Mouse (Mus musculus) urinary bladder, postnatal 36 days (tissue): ENCODE results near the gene Rap1gap.

Source experiments
- DNase-seq, 2 experiments: peaks; one replicate each; pipeline ENCODE4 v3.0.0; 2022; ENCODE audit warnings: low spot score in 2 of 2, mixed read lengths in 1 of 2

The Rap1gap gene

GRCm38 (mm10) chr4:137661547-137661946, 3.0 kb upstream of the Rap1gap start:
- DNase-seq: no peak

DNA sequence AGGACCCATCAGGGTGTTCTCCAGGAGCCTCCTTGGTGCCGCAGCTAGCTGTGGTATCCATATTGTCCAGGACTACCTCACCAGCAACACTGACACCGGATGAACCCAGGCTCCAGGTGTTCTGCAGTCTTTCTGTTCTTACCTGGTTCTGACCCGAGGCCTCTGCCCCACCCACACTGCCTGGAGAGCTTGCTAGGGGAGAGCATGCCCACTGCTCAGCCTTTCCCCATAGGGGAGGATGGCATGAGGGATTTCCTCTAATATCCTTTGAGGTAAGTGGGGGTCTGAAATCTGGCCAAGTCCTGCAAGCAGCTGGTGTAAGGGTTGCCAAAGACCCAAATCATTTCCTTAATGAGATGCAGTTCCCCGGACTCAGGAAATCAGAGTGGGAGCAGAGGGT, 1.0 kb upstream of the Rap1gap start:
- DNase-seq: no peak

GRCm38 (mm10) chr4:137664980-137665675, 602 bp downstream of the Rap1gap start:
- no peak for DNase-seq

DNA sequence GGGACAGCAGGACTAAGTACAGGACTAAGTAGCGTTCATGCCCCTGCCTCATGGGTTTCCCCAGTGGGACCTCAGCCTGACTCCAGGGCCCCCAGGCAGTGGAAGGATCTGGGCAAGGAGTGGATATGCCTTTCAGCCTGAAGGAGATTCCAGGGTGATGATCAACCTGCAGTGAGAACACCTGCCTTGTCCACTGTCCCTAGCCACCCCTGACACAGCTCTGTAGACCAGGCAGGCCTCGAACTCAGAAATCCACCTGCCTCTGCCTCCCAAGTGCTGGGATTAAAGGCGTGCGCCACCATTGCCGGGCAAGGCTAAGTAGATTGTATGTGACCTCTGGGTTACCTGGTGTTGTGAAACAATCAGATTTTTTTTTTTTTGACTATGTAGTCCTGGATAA, 1.3 kb downstream of the Rap1gap start:
- DNase-seq: no peak

GRCm38 (mm10) chr4:137666283-137666957, 1.9 kb downstream of the Rap1gap start:
- DNase-seq: no peak

DNA sequence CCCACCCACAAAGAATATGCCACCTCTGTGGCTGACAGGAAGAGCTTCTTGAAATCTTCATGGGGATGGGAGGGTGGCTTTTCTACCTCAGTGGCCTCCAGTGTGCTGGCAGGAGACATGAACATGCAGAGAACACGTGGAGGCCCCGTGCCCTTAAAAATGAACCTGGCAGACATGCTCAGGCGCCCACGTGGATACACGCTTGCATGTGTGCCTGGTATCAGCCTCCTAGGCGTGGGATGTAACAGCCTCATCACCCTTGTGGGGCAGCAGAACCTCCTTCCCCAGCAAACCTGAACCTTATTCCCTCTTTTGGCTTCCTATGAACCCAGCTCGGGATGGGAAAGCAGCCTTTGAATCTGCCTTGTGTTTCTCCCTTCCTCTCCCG, 2.4 kb downstream of the Rap1gap start:
- DNase-seq: no peak

GRCm38 (mm10) chr4:137667747-137668146, 3.2 kb downstream of the Rap1gap start:
- no peak for DNase-seq

DNA sequence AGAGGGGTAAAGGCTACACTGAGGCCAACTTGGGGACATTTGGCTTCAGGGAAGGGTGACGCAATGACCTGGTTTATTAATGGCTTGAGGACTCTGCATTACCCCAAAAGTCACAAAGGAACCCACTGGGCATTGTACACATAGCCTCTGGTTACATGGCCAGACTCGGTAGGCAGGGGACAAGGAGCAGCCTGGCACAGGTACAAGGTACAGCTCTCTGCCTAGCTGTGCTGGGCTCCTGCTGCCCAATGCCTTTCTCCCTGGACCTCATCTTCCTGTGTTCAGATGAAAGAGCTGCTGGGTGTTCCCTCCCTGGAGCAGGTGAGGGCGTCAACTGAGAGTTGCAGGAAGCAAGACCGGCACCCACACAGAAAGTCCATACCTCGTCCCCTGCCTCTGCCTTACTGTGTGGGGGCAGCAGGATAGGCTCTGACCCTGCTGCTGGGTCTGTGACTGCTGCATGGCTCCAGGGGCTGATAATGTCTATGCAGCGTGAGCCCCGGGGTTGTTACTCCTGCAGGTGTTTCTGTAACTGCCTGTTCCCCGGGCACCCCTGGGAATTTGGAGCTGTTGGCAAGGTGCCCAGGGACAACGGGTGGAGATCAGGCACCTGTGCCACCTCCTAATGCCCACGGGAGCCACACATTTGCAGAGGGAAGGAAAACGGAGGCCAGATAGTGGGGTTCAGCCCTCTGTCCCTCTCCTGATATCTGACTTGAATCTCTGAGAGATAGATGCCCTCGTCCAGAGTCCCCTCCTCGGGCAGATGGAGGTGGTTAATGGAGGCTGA, 7.4 kb downstream of the Rap1gap start:
- DNase-seq: no peak

- no peak for DNase-seq
These were observed 11.0 kb downstream of the Rap1gap start for GRCm38 (mm10) chr4:137675566-137675965.

- DNase-seq: peak; percentile 55 to 69
These were observed 11.5 kb downstream of the Rap1gap start for GRCm38 (mm10) chr4:137676057-137676456.

DNA sequence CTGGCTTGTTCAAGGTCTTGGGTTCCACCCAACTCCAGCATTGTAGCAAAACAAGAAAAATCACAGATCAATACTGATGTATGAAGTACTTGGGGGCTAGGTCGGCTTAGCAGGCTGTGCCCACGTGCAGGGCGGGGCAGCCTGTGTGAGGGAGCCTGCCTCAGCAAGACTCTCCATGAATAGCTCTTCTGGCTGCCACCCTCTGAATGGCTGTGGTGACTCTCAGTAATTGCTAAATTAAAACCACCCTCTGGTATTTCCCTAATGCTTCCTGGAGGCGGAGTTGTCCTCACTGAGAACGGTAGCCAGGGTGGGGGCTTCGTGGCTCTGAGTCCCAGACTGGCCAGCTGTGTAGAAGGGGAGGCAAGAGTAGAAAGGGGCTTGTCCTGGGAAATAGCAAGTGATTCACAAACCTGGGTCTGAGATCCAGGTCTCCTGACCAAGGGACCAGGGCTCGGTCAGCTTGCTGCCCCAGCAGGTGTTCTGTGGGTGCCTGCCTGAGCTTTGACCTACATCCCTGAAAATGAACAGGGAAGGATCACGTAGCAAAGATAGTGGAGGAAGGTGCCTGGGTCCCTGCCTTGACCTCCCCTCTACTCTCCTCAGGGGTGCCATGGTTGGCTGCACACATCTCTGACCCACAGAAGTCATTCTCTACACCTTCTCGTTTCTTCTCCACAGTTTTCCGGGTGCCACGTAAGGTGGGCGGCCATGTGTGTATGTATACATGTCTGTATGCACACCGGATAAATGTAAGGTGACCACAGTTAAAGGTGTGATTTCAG, 12.4 kb downstream of the Rap1gap start:
- DNase-seq: no peak

GRCm38 (mm10) chr4:137677906-137678305, 13.4 kb downstream of the Rap1gap start:
- DNase-seq: no peak

DNA sequence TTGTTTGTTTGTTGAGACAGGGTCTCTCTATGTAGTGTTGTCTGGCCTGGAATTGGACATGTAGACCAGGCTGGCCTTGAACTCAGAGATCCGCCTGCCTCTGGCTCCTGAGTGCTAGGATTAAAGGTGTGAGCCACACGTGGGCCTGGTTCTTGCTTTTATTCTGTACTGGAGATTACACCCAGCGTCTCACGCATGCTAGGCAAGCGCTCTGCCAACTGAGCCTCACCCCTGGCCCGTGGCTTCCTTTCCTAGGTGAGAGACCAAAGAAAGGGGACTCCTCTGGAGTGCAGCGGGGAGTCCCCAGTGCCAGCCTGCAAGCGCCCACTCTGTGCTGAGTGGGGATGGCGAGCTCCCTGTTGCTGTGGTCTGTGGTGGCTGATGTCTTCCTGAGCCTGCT, 14.0 kb downstream of the Rap1gap start:
- no peak for DNase-seq

DNA sequence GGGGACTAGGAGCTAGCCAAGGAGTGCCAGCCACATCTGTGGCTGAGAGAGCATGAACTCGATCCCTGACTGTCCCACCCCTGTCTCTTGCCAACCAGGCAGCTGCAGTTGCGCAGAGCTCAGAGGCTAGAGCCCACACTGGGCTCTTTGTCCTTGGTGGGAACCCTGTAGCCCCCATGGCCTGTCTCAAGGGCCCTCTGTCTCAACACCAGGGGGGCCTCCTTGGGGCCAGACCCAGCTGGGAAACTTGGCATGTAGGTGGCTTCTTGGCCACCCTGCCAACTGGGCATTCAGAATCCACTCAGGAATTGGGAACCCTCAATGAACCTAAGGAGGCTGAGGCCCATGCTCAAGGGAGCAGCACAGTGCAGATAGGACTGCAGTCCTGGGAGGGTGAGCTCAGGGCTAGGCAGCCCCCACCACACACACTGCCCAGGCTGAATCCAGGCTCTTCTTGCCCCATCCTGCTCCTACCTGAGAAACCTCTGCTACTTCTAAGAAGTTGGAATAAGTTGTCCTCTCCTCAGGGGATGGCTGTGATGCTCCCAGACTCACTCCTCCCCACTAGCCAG, 15.5 kb downstream of the Rap1gap start:
- no peak for DNase-seq

DNA sequence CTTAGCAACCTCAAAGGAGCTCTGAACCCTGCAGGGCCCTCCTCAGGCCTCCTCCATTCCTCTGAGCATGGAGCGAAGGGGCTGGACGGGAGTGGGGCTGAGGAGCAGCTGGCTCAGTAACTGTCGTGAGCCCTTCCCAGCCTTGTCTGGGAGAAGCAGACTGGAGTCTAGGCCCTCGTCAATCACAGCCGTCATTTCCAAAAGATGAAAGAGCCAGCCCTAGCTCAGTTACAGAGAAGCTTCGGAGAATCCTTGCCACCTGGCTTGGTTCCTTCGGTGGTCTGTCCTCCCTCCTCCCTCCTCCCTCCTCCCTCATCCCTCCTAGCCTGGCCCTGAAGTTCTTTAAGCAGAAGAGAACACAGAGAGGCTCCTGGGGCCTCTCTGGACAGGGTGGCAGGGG, 16.2 kb downstream of the Rap1gap start:
- DNase-seq: no peak

DNA sequence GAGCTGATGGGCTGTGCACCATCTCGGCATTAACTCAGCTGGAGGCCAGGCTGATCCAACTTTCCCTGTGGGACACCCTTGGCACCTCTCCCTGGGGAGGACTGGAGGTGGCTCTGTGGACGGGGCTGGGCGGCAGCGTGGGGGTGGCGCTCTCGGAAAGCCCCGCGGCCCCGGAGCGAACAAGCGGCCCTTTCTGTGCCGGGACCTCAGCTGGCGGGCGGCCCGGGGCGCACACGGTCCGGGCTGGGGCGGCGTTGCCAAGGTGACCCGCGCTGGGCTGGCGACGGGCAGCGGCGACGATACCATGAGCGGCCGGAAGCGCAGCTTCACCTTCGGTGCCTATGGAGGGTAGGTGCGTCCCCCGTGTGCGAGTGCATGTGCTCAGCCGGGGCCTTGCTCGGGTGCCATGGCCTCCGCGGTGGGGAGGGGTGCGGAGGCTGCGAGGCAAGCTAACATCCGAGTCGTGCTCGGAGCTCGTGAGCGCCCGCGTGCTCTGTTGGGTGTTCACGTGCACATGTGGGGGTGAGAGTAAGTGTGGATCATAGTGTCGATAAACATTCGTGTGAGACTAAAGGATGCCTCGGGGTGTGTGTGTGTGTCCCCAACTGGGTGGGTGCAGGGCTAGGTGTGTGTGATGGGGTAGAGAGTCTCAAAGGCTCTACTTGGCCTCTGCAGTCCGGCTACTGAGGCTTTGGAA, 17.0 kb downstream of the Rap1gap start:
- DNase-seq: no peak

GRCm38 (mm10) chr4:137682961-137683453, 18.5 kb downstream of the Rap1gap start:
- no peak for DNase-seq

DNA sequence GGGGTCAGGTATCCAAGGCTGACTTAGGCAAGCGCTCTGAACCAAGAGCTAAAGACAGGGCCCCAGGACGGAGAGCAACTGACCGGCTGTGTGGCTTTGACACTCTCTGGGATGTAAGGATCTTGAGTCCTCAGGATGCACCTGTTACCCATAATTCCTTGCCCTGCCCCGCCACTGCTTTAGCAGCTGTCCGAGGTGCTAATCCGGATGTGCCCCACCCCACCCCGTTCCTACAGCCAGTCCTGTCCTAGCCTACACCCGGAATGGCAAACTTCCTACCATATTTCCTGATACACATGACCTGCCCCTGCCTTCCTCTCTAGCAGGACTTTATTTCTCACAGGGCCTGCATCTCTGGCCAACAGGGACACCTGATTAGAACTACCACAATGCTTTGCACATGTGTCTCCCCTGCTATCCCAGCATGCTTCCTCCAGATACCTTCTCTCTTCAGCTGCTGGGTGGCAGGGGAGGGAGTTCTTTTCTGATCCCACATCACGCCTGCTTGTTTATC, 20.4 kb downstream of the Rap1gap start:
- no peak for DNase-seq

- DNase-seq: no peak
These were observed 21.8 kb downstream of the Rap1gap start for GRCm38 (mm10) chr4:137686303-137686702.

GRCm38 (mm10) chr4:137687234-137687825, 22.8 kb downstream of the Rap1gap start:
- DNase-seq: no peak
